Mouse (Mus musculus) liver, embryonic 16.5 days (tissue): ENCODE measurements around the gene Klk5. TPM values are rescaled to one million over a fixed set of nuclear protein-coding genes. Genes with fewer than 3 reads are reported as not detected.

Experiments used
- ATAC-seq: fragments of 200-750 bp; cut with Nextera tagmentation; 2 replicates; pipeline ENCODE4 v1.8.0; 2017; ENCODE audit warnings: low read depth, mild to moderate bottlenecking, moderate number of reproducible peaks, moderate library complexity
- H3K27ac ChIP-seq: fragments of 300-500 bp; sonication (generic); 2 replicates; pipeline ENCODE4 v1.5.1; 2014; ENCODE audit warnings: mild to moderate bottlenecking, low read length
- H3K27me3 ChIP-seq: fragments of 300-500 bp; sonication (generic); 2 replicates; pipeline ENCODE4 v1.6.1; 2014; ENCODE audit warnings: low read depth, low read length, mixed read lengths; ENCODE audit not compliant: control insufficient read depth, insufficient read depth
- H3K36me3 ChIP-seq: fragments of 300-500 bp; sonication (generic); 2 replicates; pipeline ENCODE4 v1.6.1; 2014; ENCODE audit warnings: mild to moderate bottlenecking; ENCODE audit not compliant: control insufficient read depth, insufficient read depth
- H3K4me1 ChIP-seq: fragments of 300-500 bp; sonication (generic); 2 replicates; pipeline ENCODE4 v1.6.1; 2014; ENCODE audit warnings: low read depth, low read length, mixed read lengths; ENCODE audit not compliant: control insufficient read depth
- H3K4me2 ChIP-seq: fragments of 300-500 bp; sonication (generic); 2 replicates; pipeline ENCODE4 v1.6.1; 2014; ENCODE audit warnings: low read depth, low read length, mixed read lengths
- H3K4me3 ChIP-seq: fragments of 300-500 bp; sonication (generic); 2 replicates; pipeline ENCODE4 v1.5.1; 2014; ENCODE audit warnings: low read depth, mild to moderate bottlenecking, low read length
- H3K9ac ChIP-seq: fragments of 300-500 bp; sonication (generic); 2 replicates; pipeline ENCODE4 v1.6.1; 2014; ENCODE audit warnings: low read depth, low read length
- H3K9me3 ChIP-seq: fragments of 300-500 bp; sonication (generic); replicated peaks from 2 replicates; pipeline ENCODE4 v1.6.1; 2016; ENCODE audit warnings: low read length; ENCODE audit not compliant: control insufficient read depth
- WGBS: fragments of 180-500 bp; shearing (Covaris S2); extraction: QIAGEN DNeasy Blood & Tissue Kit; methylation state at CpG from one replicate; pipeline ENCODE4 v1.1.7; 2014; ENCODE audit not compliant: insufficient replicate concordance; 5-methylcytosine and 5-hydroxymethylcytosine counted together
- polyA plus RNA-seq: library from polyadenylated mRNA; unstranded; fragments of >200 nt; fragmentation: Nextera tagmentation; extraction: Ambion mirVana; gene quantifications from 2 replicates; pipeline ENCODE4 v1.2.1, GENCODE M21; 2015

The Klk5 gene
- polyA plus RNA-seq, 1 experiment from 2014 or later, result not detected

DNA sequence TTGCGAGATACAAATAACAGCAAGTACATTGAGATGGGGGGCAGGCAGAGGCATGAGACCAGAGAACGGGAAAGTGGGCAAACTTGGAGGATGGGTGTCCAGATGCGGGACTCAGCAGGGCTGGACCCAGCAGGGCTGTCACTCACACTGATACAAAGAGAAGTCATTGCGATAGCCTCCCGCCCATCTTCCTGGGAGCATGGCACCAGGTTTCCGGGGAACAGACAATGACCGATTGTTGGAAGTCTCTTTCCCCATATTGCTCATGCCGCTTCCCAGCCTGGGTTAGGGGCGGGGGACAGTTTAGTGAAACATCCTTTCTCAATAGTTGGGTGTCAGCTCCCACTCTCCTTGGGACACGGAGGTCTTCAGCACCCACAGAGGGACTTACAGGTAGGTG is 17.6 kb upstream of the Klk5 start, which contains the start of gene Klk6:
Gene Klk6 (plus strand): TSS at position 301 of the 400 bp plus-strand sequence.
- 67% methylated on average over 10 of the region's 10 CpGs for WGBS
- no peak within 1 kb of the TSS for H3K9ac ChIP-seq
- no peaks in the 10 kb centered on the region for H3K27me3 ChIP-seq
- ATAC-seq, result no peak
- no peak within 1 kb of the TSS for H3K27ac ChIP-seq
- H3K36me3 ChIP-seq, result no peaks in the 10 kb centered on the region
- H3K4me3 ChIP-seq, result no peak within 1 kb of the TSS
- H3K4me1 ChIP-seq, result no peaks in the 10 kb centered on the region
- H3K4me2 ChIP-seq, result no peak within 1 kb of the TSS
- H3K9me3 ChIP-seq, result no peaks in the 10 kb centered on the region

DNA sequence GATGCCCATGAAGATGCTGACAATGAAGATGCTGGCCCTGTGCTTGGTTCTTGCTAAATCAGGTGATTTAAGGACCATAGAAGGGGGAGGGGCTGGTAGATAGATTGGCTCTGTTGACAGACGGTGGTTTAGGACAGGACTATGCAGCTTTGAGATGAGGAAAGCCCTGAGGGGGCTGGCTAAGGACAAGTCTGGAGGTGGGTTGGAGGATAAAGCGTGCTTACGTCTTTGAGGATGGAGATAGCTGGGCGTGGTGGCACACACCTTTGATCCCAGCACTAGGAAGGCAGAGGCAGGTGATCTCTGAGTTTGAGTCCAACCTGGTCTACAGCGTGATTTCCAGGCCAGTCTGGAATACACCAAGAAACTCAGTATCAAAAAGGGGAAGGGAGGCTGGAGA is 15.7 kb upstream of the Klk5 start:
- Histone ChIP-seq H3K4me2 (no peak overlapping the region), H3K36me3 (no peaks in the 10 kb centered on the region), H3K4me3 (no peak overlapping the region), H3K9ac (no peak overlapping the region), H3K27me3 (no peaks in the 10 kb centered on the region), H3K27ac (no peak overlapping the region), H3K9me3 (no peaks in the 10 kb centered on the region), H3K4me1 (no peaks in the 10 kb centered on the region)
- 59% methylated on average over 5 of the region's 5 CpGs for WGBS
- ATAC-seq, result no peak

DNA sequence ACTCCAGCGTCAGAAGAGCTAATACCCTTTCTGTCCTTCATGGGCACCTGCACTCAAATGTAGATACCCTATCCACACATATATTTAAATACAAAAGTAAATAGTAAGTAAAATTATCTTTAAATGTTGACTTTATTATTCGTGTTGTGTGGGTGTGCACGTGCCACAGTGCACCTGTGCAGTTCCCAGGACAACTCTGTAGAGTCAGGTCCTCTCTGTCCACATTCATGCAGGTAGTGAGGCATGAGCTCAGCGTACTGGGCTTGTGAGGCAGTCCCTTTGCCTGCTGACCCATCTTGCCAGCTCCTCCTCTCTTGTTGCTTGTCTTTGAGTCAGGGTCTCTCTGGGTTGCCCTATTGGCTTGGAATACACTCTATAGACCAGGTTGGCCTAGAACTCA is 14.1 kb upstream of the Klk5 start:
- Histone ChIP-seq H3K4me3 (no peak overlapping the region), H3K4me2 (no peak overlapping the region), H3K27me3 (no peaks in the 10 kb centered on the region), H3K36me3 (no peaks in the 10 kb centered on the region), H3K9me3 (no peaks in the 10 kb centered on the region), H3K27ac (no peak overlapping the region), H3K4me1 (no peaks in the 10 kb centered on the region), H3K9ac (no peak overlapping the region)
- 55% methylated on average over 4 of the region's 4 CpGs for WGBS
- no peak for ATAC-seq

DNA sequence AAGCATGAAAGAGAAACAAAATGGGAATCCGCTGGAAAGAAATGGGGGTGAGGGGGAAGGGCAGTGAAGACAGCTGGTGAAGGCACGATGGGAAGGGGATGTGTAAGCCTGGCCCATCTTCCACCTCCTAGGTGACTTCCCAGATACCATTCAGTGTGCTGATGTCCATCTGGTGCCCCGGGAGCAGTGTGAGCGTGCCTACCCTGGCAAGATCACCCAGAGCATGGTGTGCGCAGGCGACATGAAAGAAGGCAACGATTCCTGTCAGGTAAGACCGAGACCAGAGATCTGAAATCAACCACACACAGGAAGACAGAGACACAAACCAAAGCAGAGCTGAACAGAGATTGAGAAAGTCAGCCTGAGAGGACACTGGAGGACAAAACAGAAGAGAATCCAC is 12.8 kb upstream of the Klk5 start:
- Histone ChIP-seq H3K4me3 (no peak overlapping the region), H3K4me2 (no peak overlapping the region), H3K4me1 (no peaks in the 10 kb centered on the region), H3K27me3 (no peaks in the 10 kb centered on the region), H3K27ac (no peak overlapping the region), H3K9me3 (no peaks in the 10 kb centered on the region), H3K36me3 (no peaks in the 10 kb centered on the region), H3K9ac (no peak overlapping the region)
- 78% methylated on average over 8 of the region's 8 CpGs for WGBS
- no peak for ATAC-seq

DNA sequence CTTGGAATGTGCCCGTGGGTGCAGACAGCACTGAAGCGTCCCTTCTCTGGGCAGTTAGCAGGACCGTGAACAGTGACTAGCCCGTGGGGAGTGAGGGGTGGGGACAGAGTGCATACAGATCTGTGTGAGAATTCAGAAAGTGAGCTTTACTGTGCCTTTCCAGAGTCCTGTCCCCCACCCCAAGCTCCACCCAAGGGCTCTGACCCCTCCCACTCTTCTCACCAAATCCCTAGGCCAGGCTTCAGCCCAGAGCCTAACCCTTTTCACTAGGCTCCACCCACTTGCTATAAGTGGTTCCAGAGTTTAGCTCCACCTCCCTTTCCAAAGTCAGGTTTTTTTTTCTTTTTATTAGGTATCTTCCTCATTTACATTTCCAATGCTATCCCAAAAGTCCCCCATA is 2.0 kb downstream of the Klk5 start:
- ATAC-seq, result no peak

DNA sequence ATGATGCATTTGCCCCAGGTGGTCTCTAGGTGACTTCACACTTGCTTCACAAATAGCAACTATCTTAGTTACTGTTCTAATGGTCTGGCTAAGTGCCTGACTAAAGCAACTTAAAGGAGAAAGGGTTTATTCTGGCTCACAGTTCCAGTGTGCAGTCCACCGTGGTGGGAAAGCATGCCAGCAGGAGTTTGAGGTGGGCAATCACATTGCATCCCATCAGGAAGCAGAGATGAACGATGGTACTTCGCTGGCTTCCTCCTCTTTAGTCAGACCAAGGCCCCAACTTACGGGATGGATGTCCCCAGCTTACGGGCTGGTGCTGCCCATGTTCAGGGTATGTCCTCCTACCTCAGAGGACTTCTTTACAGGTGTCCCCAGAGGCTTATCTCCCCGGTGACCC is 9.8 kb downstream of the Klk5 start:
- Histone ChIP-seq H3K4me2 (no peak overlapping the region), H3K4me3 (no peak overlapping the region), H3K27ac (no peak overlapping the region), H3K9me3 (no peaks in the 10 kb centered on the region), H3K27me3 (no peaks in the 10 kb centered on the region), H3K36me3 (no peaks in the 10 kb centered on the region), H3K4me1 (no peaks in the 10 kb centered on the region), H3K9ac (no peak overlapping the region)
- no peak for ATAC-seq
- 74% methylated on average over 6 of the region's 6 CpGs for WGBS

More for the DNA sequence above, 2.0 kb downstream of the Klk5 start:
- WGBS, result 63% methylated on average over 4 of the region's 4 CpGs
- H3K9me3 ChIP-seq, result no peaks in the 10 kb centered on the region
- no peaks in the 10 kb centered on the region for H3K4me1 ChIP-seq
- H3K9ac ChIP-seq, result no peak overlapping the region
- no peak overlapping the region for H3K27ac ChIP-seq
- no peak overlapping the region for H3K4me2 ChIP-seq
- no peak overlapping the region for H3K4me3 ChIP-seq
- H3K36me3 ChIP-seq, result no peaks in the 10 kb centered on the region
- H3K27me3 ChIP-seq, result no peaks in the 10 kb centered on the region

DNA sequence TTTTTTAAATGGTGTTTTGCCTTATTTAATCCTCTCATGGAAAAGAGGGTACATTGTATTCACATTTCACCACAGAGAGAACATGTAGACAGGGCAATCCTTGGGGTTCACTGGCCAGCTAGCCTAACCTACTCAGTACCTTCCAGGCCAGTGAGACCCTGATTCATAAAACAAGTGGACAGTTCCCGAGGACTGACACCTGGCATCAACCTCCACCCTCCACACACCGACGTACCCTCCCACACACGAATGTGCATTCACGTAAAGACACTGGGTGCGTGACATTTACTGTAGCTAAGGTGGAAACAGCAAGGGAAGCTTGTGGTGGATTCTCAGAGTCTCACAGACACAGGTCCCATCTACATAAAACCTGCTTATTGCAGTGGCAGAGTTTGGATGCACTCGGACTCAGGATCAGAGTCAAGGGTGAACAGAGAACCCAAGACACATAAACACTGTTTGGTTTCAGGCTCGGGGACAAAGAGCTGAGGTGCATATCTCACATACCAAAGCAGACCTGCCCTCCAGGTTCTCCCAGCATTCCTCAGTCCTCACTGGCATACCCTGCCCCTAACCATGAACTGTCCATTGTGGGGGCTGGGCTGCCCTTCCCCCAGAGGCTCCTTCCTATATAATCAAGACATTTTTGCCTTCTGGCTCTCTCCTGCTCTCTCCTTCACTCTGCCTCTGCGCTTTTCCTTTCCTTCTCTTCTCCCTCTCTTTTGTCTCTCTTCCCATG is 13.0 kb downstream of the Klk5 start:
- Histone ChIP-seq H3K4me3 (no peak overlapping the region), H3K27ac (no peak overlapping the region), H3K4me2 (no peak overlapping the region), H3K27me3 (no peaks in the 10 kb centered on the region), H3K9me3 (no peaks in the 10 kb centered on the region; the same call in 1 of the 2 replicates), H3K36me3 (no peaks in the 10 kb centered on the region), H3K4me1 (no peaks in the 10 kb centered on the region), H3K9ac (no peak overlapping the region)
- WGBS, result 60% methylated on average over 9 of the region's 9 CpGs
- ATAC-seq, result no peak

DNA sequence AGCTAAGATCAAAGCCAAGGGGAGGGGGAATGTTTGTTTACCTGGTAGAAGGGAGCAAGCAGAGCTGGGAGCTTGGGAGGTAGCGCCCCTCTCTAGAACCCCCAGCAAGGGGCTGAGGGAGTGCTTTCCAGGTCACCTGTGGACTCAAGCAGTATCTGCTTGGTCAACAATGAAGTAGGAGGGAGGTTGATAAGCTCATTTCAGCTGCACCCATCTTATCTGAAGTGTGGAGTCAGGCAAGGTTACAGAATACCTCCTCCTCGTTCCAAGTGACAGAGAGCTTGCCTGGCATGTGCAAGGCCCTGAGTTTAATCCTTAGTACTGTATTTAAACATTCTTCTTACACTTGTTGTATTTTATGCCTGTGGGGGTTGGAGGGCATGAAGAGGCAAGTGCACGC is 13.9 kb downstream of the Klk5 start:
- H3K9me3 ChIP-seq, result no peaks in the 10 kb centered on the region; the same call in 1 of the 2 replicates
- WGBS, result 49% methylated on average over 3 of the region's 3 CpGs
- H3K4me2 ChIP-seq, result no peak overlapping the region
- H3K4me3 ChIP-seq, result no peak overlapping the region
- no peaks in the 10 kb centered on the region for H3K27me3 ChIP-seq
- no peak for ATAC-seq
- no peaks in the 10 kb centered on the region for H3K36me3 ChIP-seq
- H3K4me1 ChIP-seq, result no peaks in the 10 kb centered on the region
- H3K9ac ChIP-seq, result no peak overlapping the region
- H3K27ac ChIP-seq, result no peak overlapping the region

DNA sequence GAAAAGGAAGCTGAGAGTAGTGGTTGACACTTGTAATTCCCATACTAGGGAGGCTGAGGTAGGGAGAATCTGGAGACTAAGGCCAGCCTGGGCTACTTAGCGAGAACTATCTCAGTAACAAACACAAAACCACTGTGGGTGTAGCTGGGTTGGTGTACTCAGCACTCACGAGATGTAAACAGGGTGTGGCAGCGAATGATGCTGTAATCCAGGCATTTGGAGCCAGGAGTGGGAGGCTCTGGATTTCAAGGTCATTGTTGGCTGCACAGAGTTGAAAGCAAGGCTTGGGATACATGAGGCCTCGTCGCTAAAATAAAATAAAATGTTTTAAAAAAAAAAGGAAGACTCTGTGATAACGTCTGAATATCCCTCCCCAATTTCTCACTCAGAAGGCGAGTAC is 14.5 kb downstream of the Klk5 start:
- Histone ChIP-seq H3K4me2 (no peak overlapping the region), H3K27me3 (no peaks in the 10 kb centered on the region), H3K36me3 (no peaks in the 10 kb centered on the region), H3K27ac (no peak overlapping the region), H3K9ac (no peak overlapping the region), H3K4me1 (no peaks in the 10 kb centered on the region), H3K9me3 (no peaks in the 10 kb centered on the region; the same call in 1 of the 2 replicates), H3K4me3 (no peak overlapping the region)
- ATAC-seq, result no peak
- WGBS, result 57% methylated on average over 7 of the region's 7 CpGs
